Mouse (Mus musculus): ENCODE results near the gene Mapkapk5.

- TF ChIP-seq CTCF (IDR thresholded peaks at IDR 0.05; ENCODE audit: low read depth, low read length) (no peak), POLR2A (IDR thresholded peaks at IDR 0.05; ENCODE audit: extremely low read depth, insufficient read depth, low read length) (no peak)
Measured at GRCm38 (mm10) chr5:121589928-121590327, 44.2 kb upstream of the Mapkapk5 start.

Data from liver, adult 2 months (tissue).